Mouse (Mus musculus): ENCODE data around the gene Fut2.

GRCm38 (mm10) chr7:45713396-45713795 lies 47.2 kb upstream of the Fut2 start:
- no peak for TF ChIP-seq MAFK (IDR thresholded peaks at IDR 0.05; ENCODE audit: insufficient read depth, low read depth, low read length)
- TF ChIP-seq HCFC1 (IDR thresholded peaks at IDR 0.05; ENCODE audit: borderline replicate concordance, insufficient read depth, low read length) = no peak
- no peak for TF ChIP-seq CHD2 (IDR thresholded peaks at IDR 0.05; ENCODE audit: low read depth, low read length)
